Mouse (Mus musculus) G1E (cell line): ENCODE data around the gene Cbfa2t3.

ENCODE experiments used
- CTCF ChIP-seq: IDR thresholded peaks from 2 replicates; pipeline ENCODE4 v1.5.1; 2012; ENCODE audit warnings: low read depth, low read length, inconsistent platforms, mixed read lengths
- GATA2 ChIP-seq: IDR thresholded peaks from 2 replicates; pipeline ENCODE4 v1.6.1; 2012; ENCODE audit warnings: low read depth, low read length, inconsistent platforms, borderline replicate concordance

GRCm38 (mm10) chr8:122651326-122651921 lies 47.5 kb downstream of the Cbfa2t3 start:
- TF ChIP-seq CTCF (no peak), GATA2 (no peak)
